Comparison of ENCODE assay signal across 7 mouse cellular contexts in genomic region chr7:27486770-27487697, GRCm38 (mm10). TPM values are rescaled to one million over a fixed set of nuclear protein-coding genes. Genes with fewer than 3 reads are reported as not detected.
DNase-seq lines count a peak whose midpoint lies in the region; ATAC-seq and TF ChIP-seq lines count a peak whose summit lies in the region.

Gene Sertad1, plus strand, starts transcription at chr7:27486910.

- peak within 1 kb of the TSS; percentile 74 for H3K4me2 ChIP-seq in embryonic facial prominence, embryonic 12.5 days (replicated peaks)
- peak within 1 kb of the TSS; percentile 74 for H3K4me2 ChIP-seq in limb, embryonic 12.5 days
- peak within 1 kb of the TSS; percentile 64 for H3K4me2 ChIP-seq in midbrain, embryonic 15.5 days

- ATAC-seq in embryonic facial prominence, embryonic 12.5 days (ENCODE audit: insufficient number of reproducible peaks, insufficient read depth, low FRiP score, low TSS enrichment): peak; percentile 95
- ATAC-seq in limb, embryonic 12.5 days (ENCODE audit: insufficient number of reproducible peaks, insufficient read depth, low FRiP score, low TSS enrichment, low read depth): peak; percentile 95
- peak; percentile 98 for ATAC-seq in midbrain, embryonic 15.5 days (replicated peaks)

- H3K27me3 ChIP-seq in embryonic facial prominence, embryonic 12.5 days: no peaks in the 10 kb centered on the region
- no peaks in the 10 kb centered on the region for H3K27me3 ChIP-seq in kidney, adult 2 months (replicated peaks; ENCODE audit: control insufficient read depth, insufficient read depth, low read length)
- H3K27me3 ChIP-seq in limb, embryonic 12.5 days: no peaks in the 10 kb centered on the region
- peaks cover 8% of the 10 kb centered on the region; the same call in 1 of the 2 replicates for H3K27me3 ChIP-seq in midbrain, embryonic 15.5 days (replicated peaks)
- no peaks in the 10 kb centered on the region for H3K27me3 ChIP-seq in spleen, adult 2 months (ENCODE audit: control insufficient read depth, insufficient read depth, low read length)

- H3K9ac ChIP-seq in embryonic facial prominence, embryonic 12.5 days: peak within 1 kb of the TSS; percentile 78
- peak within 1 kb of the TSS; percentile 90 for H3K9ac ChIP-seq in limb, embryonic 12.5 days (replicated peaks)
- H3K9ac ChIP-seq in midbrain, embryonic 15.5 days: peak within 1 kb of the TSS; percentile 64

- peak; percentile 100 for DNase-seq in adrenal gland, postnatal 25 days
- peak; percentile 100 for DNase-seq in heart, adult 11 months
- DNase-seq in kidney, adult 2 months: peak; percentile 100
- DNase-seq in spleen, adult 2 months (ENCODE audit: low read depth in 1 of 2, low spot score in 2 of 2): peak; percentile 98 to 100

- no peaks in the 10 kb centered on the region for H3K9me3 ChIP-seq in embryonic facial prominence, embryonic 12.5 days
- no peaks in the 10 kb centered on the region for H3K9me3 ChIP-seq in limb, embryonic 12.5 days
- no peaks in the 10 kb centered on the region for H3K9me3 ChIP-seq in midbrain, embryonic 15.5 days

- TF ChIP-seq CTCF in kidney, adult 2 months (conservative IDR thresholded peaks at IDR 0.05; ENCODE audit: insufficient read depth, insufficient read length, low read depth, low read length): 0 out of 2 replicates have a peak, but pooled peaks have one; percentile 18
- TF ChIP-seq CTCF in spleen, adult 2 months (IDR thresholded peaks at IDR 0.05; ENCODE audit: extremely low read depth, insufficient read depth, insufficient read length, insufficient replicate concordance): peak; percentile 42; the same call in 1 of the 2 replicates

- peaks cover 5% of the 10 kb centered on the region; the same call in 1 of the 2 replicates for H3K36me3 ChIP-seq in embryonic facial prominence, embryonic 12.5 days
- H3K36me3 ChIP-seq in kidney, adult 2 months (ENCODE audit: control insufficient read depth, insufficient read depth, low read length): no peaks in the 10 kb centered on the region; the same call in 1 of the 2 replicates
- peaks cover 10% of the 10 kb centered on the region for H3K36me3 ChIP-seq in limb, embryonic 12.5 days
- no peaks in the 10 kb centered on the region for H3K36me3 ChIP-seq in midbrain, embryonic 15.5 days (replicated peaks)
- H3K36me3 ChIP-seq in spleen, adult 2 months (ENCODE audit: control insufficient read depth, insufficient read depth, low read length): peaks cover 7% of the 10 kb centered on the region

- H3K27ac ChIP-seq in embryonic facial prominence, embryonic 12.5 days: peak within 1 kb of the TSS; percentile 97
- H3K27ac ChIP-seq in kidney, adult 2 months (ENCODE audit: insufficient read depth, low read depth, low read length): peak within 1 kb of the TSS; percentile 90
- H3K27ac ChIP-seq in limb, embryonic 12.5 days: peak within 1 kb of the TSS; percentile 98
- H3K27ac ChIP-seq in midbrain, embryonic 15.5 days: peak within 1 kb of the TSS; percentile 85
- H3K27ac ChIP-seq in spleen, adult 2 months (ENCODE audit: insufficient read depth, low read length): peak within 1 kb of the TSS; percentile 93

- peaks cover 18% of the 10 kb centered on the region for H3K4me1 ChIP-seq in embryonic facial prominence, embryonic 12.5 days
- peaks cover 14% of the 10 kb centered on the region for H3K4me1 ChIP-seq in kidney, adult 2 months (ENCODE audit: control insufficient read depth, insufficient read depth, low read length)
- H3K4me1 ChIP-seq in limb, embryonic 12.5 days (replicated peaks): peaks cover 51% of the 10 kb centered on the region
- H3K4me1 ChIP-seq in midbrain, embryonic 15.5 days: peaks cover 14% of the 10 kb centered on the region
- peaks cover 9% of the 10 kb centered on the region for H3K4me1 ChIP-seq in spleen, adult 2 months (ENCODE audit: control insufficient read depth, insufficient read depth, insufficient read length)

- peak; percentile 100 for TF ChIP-seq POLR2A in kidney, adult 2 months (IDR thresholded peaks at IDR 0.05; ENCODE audit: low read depth, low read length)
- TF ChIP-seq POLR2A in spleen, adult 2 months (IDR thresholded peaks at IDR 0.05; ENCODE audit: low read depth, low read length): peak; percentile 99

- under 1% methylated on average over 75 of the region's 80 CpGs for WGBS in embryonic facial prominence, embryonic 12.5 days
- 1% methylated on average over 75 of the region's 80 CpGs for WGBS in kidney, adult 2 months
- WGBS in limb, embryonic 12.5 days: under 1% methylated on average over 77 of the region's 80 CpGs
- WGBS in midbrain, embryonic 15.5 days: under 1% methylated on average over 79 of the region's 80 CpGs
- WGBS in spleen, adult 2 months: under 1% methylated on average over 75 of the region's 80 CpGs

- H3K4me3 ChIP-seq in embryonic facial prominence, embryonic 12.5 days: peak within 1 kb of the TSS; percentile 66
- peak within 1 kb of the TSS; percentile 72 for H3K4me3 ChIP-seq in kidney, adult 2 months (ENCODE audit: insufficient read depth, low read depth, low read length)
- H3K4me3 ChIP-seq in limb, embryonic 12.5 days (replicated peaks): peak within 1 kb of the TSS; percentile 76
- peak within 1 kb of the TSS; percentile 68 for H3K4me3 ChIP-seq in midbrain, embryonic 15.5 days
- H3K4me3 ChIP-seq in spleen, adult 2 months (ENCODE audit: extremely low read depth, insufficient read depth, insufficient read length): peak within 1 kb of the TSS; percentile 78

RNA-seq across cellular contexts. Expression of gene Sertad1, which starts in this region (rescaled TPM):
- 24.1 and 26.7 TPM in 2 replicates for total RNA-seq in adrenal gland, postnatal 25 days (2021)
- 31.1 and 32.0 TPM in 2 replicates for polyA plus RNA-seq in embryonic facial prominence, embryonic 12.5 days (2016; fragmentation: Nextera tagmentation; extraction: Ambion mirVana)
- 19.4 and 23.7 TPM in 2 replicates for polyA plus RNA-seq in kidney, adult 2 months (2012; rRNA removed)
- 29.4 and 30.4 TPM in 2 replicates for polyA plus RNA-seq in limb, embryonic 12.5 days (2016; fragmentation: Nextera tagmentation; extraction: Ambion mirVana)
- 8.3 and 9.2 TPM in 2 replicates for polyA plus RNA-seq in midbrain, embryonic 15.5 days (2015; fragmentation: Nextera tagmentation; extraction: Ambion mirVana)
- polyA plus RNA-seq in spleen, adult 2 months (2012; rRNA removed): 21.9 and 33.0 TPM in 2 replicates

Comparison
In these comparisons a context has a peak if more than half of its experiments do, and no peak if none do; other contexts are left out.
1. Peak in every context shown above with its lines: DNase-seq, ATAC-seq, H3K4me3 ChIP-seq and H3K27ac ChIP-seq.